Mouse (Mus musculus): ENCODE results near the gene Rprml. TPM values are rescaled to one million over a fixed set of nuclear protein-coding genes. Genes with fewer than 3 reads are reported as not detected.

Rprml gene
- not detected in 2 replicates for polyA plus RNA-seq (2012; ENCODE audit: insufficient read depth, insufficient read length, missing spikeins)

- peak within 1 kb of the TSS; percentile 23 for H3K4me3 ChIP-seq (ENCODE audit: insufficient read depth, low read length)
- TF ChIP-seq CTCF (IDR thresholded peaks at IDR 0.05; ENCODE audit: low read depth, low read length) = no peak
- no peak for TF ChIP-seq POLR2A (IDR thresholded peaks at IDR 0.05; ENCODE audit: borderline replicate concordance, low read depth, low read length)
- no peak within 1 kb of the TSS for H3K27ac ChIP-seq (ENCODE audit: insufficient read depth, low read depth, low read length)
- H3K4me1 ChIP-seq (ENCODE audit: control insufficient read depth, insufficient read depth, low read length) = no peaks in the 10 kb centered on the region
Measured at GRCm38 (mm10) chr11:103649301-103649982, at the start of gene Rprml. Gene Rprml, plus strand, starts transcription at chr11:103649570.

GRCm38 (mm10) chr11:103606611-103607010 is 42.8 kb upstream of the Rprml start:
- Histone ChIP-seq H3K4me1 (ENCODE audit: control insufficient read depth, insufficient read depth, low read length) (peaks cover 16% of the 10 kb centered on the region), H3K27ac (ENCODE audit: insufficient read depth, low read depth, low read length) (no peak overlapping the region), H3K4me3 (ENCODE audit: insufficient read depth, low read length) (no peak overlapping the region)
- TF ChIP-seq CTCF (IDR thresholded peaks at IDR 0.05; ENCODE audit: low read depth, low read length) = no peak
- no peak for TF ChIP-seq POLR2A (IDR thresholded peaks at IDR 0.05; ENCODE audit: borderline replicate concordance, low read depth, low read length)

- Histone ChIP-seq H3K27ac (ENCODE audit: insufficient read depth, low read depth, low read length) (no peak overlapping the region), H3K4me1 (ENCODE audit: control insufficient read depth, insufficient read depth, low read length) (peaks cover 16% of the 10 kb centered on the region), H3K4me3 (ENCODE audit: insufficient read depth, low read length) (no peak overlapping the region)
- TF ChIP-seq POLR2A (IDR thresholded peaks at IDR 0.05; ENCODE audit: borderline replicate concordance, low read depth, low read length) = no peak
- TF ChIP-seq CTCF (IDR thresholded peaks at IDR 0.05; ENCODE audit: low read depth, low read length) = no peak
Measured at GRCm38 (mm10) chr11:103610772-103611171, 38.6 kb upstream of the Rprml start.

- no peak within 1 kb of the TSS for H3K4me3 ChIP-seq (ENCODE audit: insufficient read depth, low read length)
- H3K4me1 ChIP-seq (ENCODE audit: control insufficient read depth, insufficient read depth, low read length) = no peaks in the 10 kb centered on the region
- no peak for TF ChIP-seq CTCF (IDR thresholded peaks at IDR 0.05; ENCODE audit: low read depth, low read length)
- no peak for TF ChIP-seq POLR2A (IDR thresholded peaks at IDR 0.05; ENCODE audit: borderline replicate concordance, low read depth, low read length)
- no peak within 1 kb of the TSS for H3K27ac ChIP-seq (ENCODE audit: insufficient read depth, low read depth, low read length)
Measured at GRCm38 (mm10) chr11:103621040-103621439, 28.3 kb upstream of the Rprml start, which contains the start of gene Gm884. Gene Gm884, minus strand, starts transcription at chr11:103621140.

- TF ChIP-seq CTCF (IDR thresholded peaks at IDR 0.05; ENCODE audit: low read depth, low read length) (no peak), POLR2A (IDR thresholded peaks at IDR 0.05; ENCODE audit: borderline replicate concordance, low read depth, low read length) (no peak)
- no peak overlapping the region for H3K4me3 ChIP-seq (ENCODE audit: insufficient read depth, low read length)
- no peaks in the 10 kb centered on the region for H3K4me1 ChIP-seq (ENCODE audit: control insufficient read depth, insufficient read depth, low read length)
- H3K27ac ChIP-seq (ENCODE audit: insufficient read depth, low read depth, low read length) = no peak overlapping the region
Measured at GRCm38 (mm10) chr11:103627453-103627852, 21.9 kb upstream of the Rprml start.

GRCm38 (mm10) chr11:103634806-103635205 is 14.6 kb upstream of the Rprml start:
- no peak overlapping the region for H3K27ac ChIP-seq (ENCODE audit: insufficient read depth, low read depth, low read length)
- H3K4me1 ChIP-seq (ENCODE audit: control insufficient read depth, insufficient read depth, low read length) = no peaks in the 10 kb centered on the region
- H3K4me3 ChIP-seq (ENCODE audit: insufficient read depth, low read length) = no peak overlapping the region
- TF ChIP-seq CTCF (IDR thresholded peaks at IDR 0.05; ENCODE audit: low read depth, low read length) = no peak
- no peak for TF ChIP-seq POLR2A (IDR thresholded peaks at IDR 0.05; ENCODE audit: borderline replicate concordance, low read depth, low read length)

GRCm38 (mm10) chr11:103635481-103635880 is 13.9 kb upstream of the Rprml start:
- Histone ChIP-seq H3K4me1 (ENCODE audit: control insufficient read depth, insufficient read depth, low read length) (no peaks in the 10 kb centered on the region), H3K27ac (ENCODE audit: insufficient read depth, low read depth, low read length) (no peak overlapping the region), H3K4me3 (ENCODE audit: insufficient read depth, low read length) (no peak overlapping the region)
- TF ChIP-seq CTCF (IDR thresholded peaks at IDR 0.05; ENCODE audit: low read depth, low read length) (no peak), POLR2A (IDR thresholded peaks at IDR 0.05; ENCODE audit: borderline replicate concordance, low read depth, low read length) (no peak)

- TF ChIP-seq CTCF (IDR thresholded peaks at IDR 0.05; ENCODE audit: low read depth, low read length) = no peak
- TF ChIP-seq POLR2A (IDR thresholded peaks at IDR 0.05; ENCODE audit: borderline replicate concordance, low read depth, low read length) = no peak
- Histone ChIP-seq H3K4me3 (ENCODE audit: insufficient read depth, low read length) (no peak overlapping the region), H3K4me1 (ENCODE audit: control insufficient read depth, insufficient read depth, low read length) (no peaks in the 10 kb centered on the region), H3K27ac (ENCODE audit: insufficient read depth, low read depth, low read length) (no peak overlapping the region)
Measured at GRCm38 (mm10) chr11:103636261-103636660, 13.1 kb upstream of the Rprml start.

- no peak within 1 kb of the TSS for H3K4me3 ChIP-seq (ENCODE audit: insufficient read depth, low read length)
- no peak for TF ChIP-seq CTCF (IDR thresholded peaks at IDR 0.05; ENCODE audit: low read depth, low read length)
- H3K4me1 ChIP-seq (ENCODE audit: control insufficient read depth, insufficient read depth, low read length) = no peaks in the 10 kb centered on the region
- no peak within 1 kb of the TSS for H3K27ac ChIP-seq (ENCODE audit: insufficient read depth, low read depth, low read length)
Measured at GRCm38 (mm10) chr11:103638790-103639189, 10.6 kb upstream of the Rprml start, which contains the start of gene Lyzl6. Gene Lyzl6, minus strand, starts transcription at chr11:103638890.

- Histone ChIP-seq H3K4me3 (ENCODE audit: insufficient read depth, low read length) (no peak overlapping the region), H3K27ac (ENCODE audit: insufficient read depth, low read depth, low read length) (no peak overlapping the region), H3K4me1 (ENCODE audit: control insufficient read depth, insufficient read depth, low read length) (no peaks in the 10 kb centered on the region)
- TF ChIP-seq CTCF (IDR thresholded peaks at IDR 0.05; ENCODE audit: low read depth, low read length) (peak; percentile 76), POLR2A (IDR thresholded peaks at IDR 0.05; ENCODE audit: borderline replicate concordance, low read depth, low read length) (no peak)
Measured at GRCm38 (mm10) chr11:103639407-103639946, 9.9 kb upstream of the Rprml start.
